8 mouse cellular contexts compared by ENCODE assay signal in the genomic region with DNA sequence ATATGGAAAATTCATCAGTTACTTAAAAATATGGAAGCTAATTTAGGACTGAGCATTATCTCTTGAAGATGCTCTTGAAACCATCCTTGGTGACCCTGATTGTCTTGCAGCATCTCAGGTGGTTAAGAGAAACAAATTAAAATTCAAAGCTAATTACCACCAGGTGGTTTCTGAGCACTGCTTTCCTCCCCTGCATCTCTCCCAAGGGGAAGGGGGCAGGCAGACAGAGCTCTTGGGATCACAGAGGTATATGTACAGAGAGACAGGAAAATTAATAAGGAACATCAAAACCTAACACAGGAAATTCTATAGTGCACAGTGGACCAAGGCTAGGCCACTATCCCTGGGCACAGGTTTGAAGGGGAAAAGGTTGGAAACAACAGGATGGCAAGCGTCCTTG. TPM values are rescaled to one million over a fixed set of nuclear protein-coding genes. Genes with fewer than 3 reads are reported as not detected.
DNase-seq lines count a peak whose midpoint lies in the region; TF ChIP-seq lines count a peak whose summit lies in the region.

No protein-coding gene starts in this region.

- no peaks in the 10 kb centered on the region for H3K36me3 ChIP-seq in hindbrain, embryonic 10.5 days
- no peaks in the 10 kb centered on the region for H3K36me3 ChIP-seq in macrophage (ENCODE audit: inconsistent target)

- peak overlapping the region; percentile 88 for H3K27ac ChIP-seq in layer of hippocampus, adult 2 months
- no peak overlapping the region for H3K27ac ChIP-seq in brown adipose tissue, adult 24 weeks (replicated peaks; ENCODE audit: low read depth, low read length)
- H3K27ac ChIP-seq in hindbrain, embryonic 10.5 days: peak overlapping the region; percentile 76
- H3K27ac ChIP-seq in macrophage: peak overlapping the region; percentile 42; the same call in 1 of the 2 replicates

- TF ChIP-seq CTCF in layer of hippocampus, adult 2 months (conservative IDR thresholded peaks at IDR 0.05): no peak

- DNase-seq in layer of hippocampus, adult 2 months (ENCODE audit: low spot score in 2 of 2): no peak
- DNase-seq in layer of hippocampus, adult 11-12 months (ENCODE audit: low spot score): no peak
- peak; percentile 2 for DNase-seq in hindbrain, embryonic 10.5 days (ENCODE audit: low spot score)
- DNase-seq in right cerebral cortex, postnatal 36 days (ENCODE audit: low spot score in 2 of 2): no peak
- no peak for DNase-seq in left cerebral cortex, postnatal 10 days (ENCODE audit: extremely low spot score in 1 of 2, low spot score in 2 of 2)
- DNase-seq in lung, postnatal 10 days: no peak

- H3K79me2 ChIP-seq in macrophage (ENCODE audit: inconsistent target): peaks cover 11% of the 10 kb centered on the region; the same call in 1 of the 2 replicates

- no peaks in the 10 kb centered on the region; the same call in 1 of the 2 replicates for H3K4me1 ChIP-seq in brown adipose tissue, adult 24 weeks (ENCODE audit: control insufficient read depth, insufficient read depth, insufficient read length, low read length)
- peaks cover 10% of the 10 kb centered on the region for H3K4me1 ChIP-seq in hindbrain, embryonic 10.5 days (replicated peaks)

- peak overlapping the region; percentile 81 for H3K4me3 ChIP-seq in layer of hippocampus, adult 2 months
- peak overlapping the region; percentile 86 for H3K4me3 ChIP-seq in brown adipose tissue, adult 24 weeks (ENCODE audit: insufficient read depth, low read depth, low read length)
- H3K4me3 ChIP-seq in hindbrain, embryonic 10.5 days: peak overlapping the region; percentile 64
- peak overlapping the region; percentile 56 for H3K4me3 ChIP-seq in macrophage (ENCODE audit: inconsistent target)

- H3K9me3 ChIP-seq in hindbrain, embryonic 10.5 days: no peaks in the 10 kb centered on the region

- no peaks in the 10 kb centered on the region for H3K27me3 ChIP-seq in hindbrain, embryonic 10.5 days (ENCODE audit: insufficient read depth, poor library complexity, severe bottlenecking)

- intact Hi-C loops in left cerebral cortex, postnatal 10 days (cut with DNase I): no loop called here

- WGBS in hindbrain, embryonic 10.5 days: 75% methylated on average over 1 of the region's 1 CpGs
- WGBS in macrophage (ENCODE audit: missing documents): 67% methylated on average over 1 of the region's 1 CpGs

RNA-seq across cellular contexts. Expression of a gene that starts 0.5 kb away (rescaled TPM):
- 1 to 10 TPM; 3.2 to 4.9 TPM for total RNA-seq in layer of hippocampus, adult 2 months (2021)
- 1.8 and 4.7 TPM in 2 replicates for polyA plus RNA-seq in brown adipose tissue, adult 24 weeks (2012; ENCODE audit: insufficient read depth, insufficient read length, missing spikeins)
- polyA plus RNA-seq in hindbrain, embryonic 10.5 days (2016; fragmentation: Nextera tagmentation; extraction: Ambion mirVana): 1.1 and 1.5 TPM in 2 replicates
- total RNA-seq in macrophage (2018; cell fraction: chromatin; rRNA removed): 10 to 100 TPM in 17 of 26 experiments, 1 to 10 TPM in 9; 2.5 to 24.7 (median 13.9) TPM
- total RNA-seq in macrophage (2018; cell fraction: cytosol; rRNA removed): 1 to 10 TPM in 23 of 26 experiments, under 1 TPM in 3; 0.70 to 4.4 (median 2.7) TPM
- 10 to 100 TPM in 11 of 26 experiments, 1 to 10 TPM in 15; 2.5 to 28.1 (median 9.4) TPM for total RNA-seq in macrophage (2018; cell fraction: nucleus; rRNA removed)
- polyA plus RNA-seq in macrophage (2018): 2.8 to 5.1 TPM (median 3.8 TPM) in 3 replicates
- 1 to 10 TPM; 2.3 to 2.5 TPM for total RNA-seq in left cerebral cortex, postnatal 10 days (2021)

RNA-seq across cellular contexts. Expression of a gene that starts 26.6 kb away (rescaled TPM):
- total RNA-seq in layer of hippocampus, adult 2 months (2021): 1 to 10 TPM; 4.0 to 6.5 TPM
- not detected in 2 replicates for polyA plus RNA-seq in brown adipose tissue, adult 24 weeks (2012; ENCODE audit: insufficient read depth, insufficient read length, missing spikeins)
- 0.27 and 0.52 TPM in 2 replicates for polyA plus RNA-seq in hindbrain, embryonic 10.5 days (2016; fragmentation: Nextera tagmentation; extraction: Ambion mirVana)
- total RNA-seq in macrophage (2018; cell fraction: chromatin; rRNA removed): 1 to 10 TPM in 21 of 26 experiments, under 1 TPM in 3, not detected in 2; 0.67 to 9.1 (median 2.6) TPM
- total RNA-seq in macrophage (2018; cell fraction: cytosol; rRNA removed): under 1 TPM in 11 of 26 experiments, not detected in 15; 0.10 to 0.58 (median 0.22) TPM
- 1 to 10 TPM in 18 of 26 experiments, under 1 TPM in 7, not detected in 1; 0.51 to 6.6 (median 1.9) TPM for total RNA-seq in macrophage (2018; cell fraction: nucleus; rRNA removed)
- polyA plus RNA-seq in macrophage (2018): not detected in 3 replicates
- total RNA-seq in left cerebral cortex, postnatal 10 days (2021): 1 to 10 TPM; 3.2 to 3.6 TPM

RNA-seq across cellular contexts. Expression of a gene that starts 27.5 kb away (rescaled TPM):
- under 1 TPM; 0.81 to 0.82 TPM for total RNA-seq in layer of hippocampus, adult 2 months (2021)
- not detected in 2 replicates for polyA plus RNA-seq in brown adipose tissue, adult 24 weeks (2012; ENCODE audit: insufficient read depth, insufficient read length, missing spikeins)
- polyA plus RNA-seq in hindbrain, embryonic 10.5 days (2016; fragmentation: Nextera tagmentation; extraction: Ambion mirVana): not detected in 2 replicates
- 1 to 10 TPM in 3 of 26 experiments, not detected in 23; 2.2 to 3.6 (median 2.3) TPM for total RNA-seq in macrophage (2018; cell fraction: chromatin; rRNA removed)
- total RNA-seq in macrophage (2018; cell fraction: cytosol; rRNA removed): 1 to 10 TPM in 2 of 26 experiments, under 1 TPM in 1, not detected in 23; 0.45 to 1.3 (median 1.1) TPM
- total RNA-seq in macrophage (2018; cell fraction: nucleus; rRNA removed): 1 to 10 TPM in 1 of 26 experiments, not detected in 25; 1.6 TPM
- polyA plus RNA-seq in macrophage (2018): not detected in 3 replicates
- not detected for total RNA-seq in left cerebral cortex, postnatal 10 days (2021)

RNA-seq across cellular contexts. Expression of a gene that starts 27.5 kb away (rescaled TPM):
- 1 to 10 TPM; 1.0 to 1.2 TPM for total RNA-seq in layer of hippocampus, adult 2 months (2021)
- 1.1 and 1.3 TPM in 2 replicates for polyA plus RNA-seq in brown adipose tissue, adult 24 weeks (2012; ENCODE audit: insufficient read depth, insufficient read length, missing spikeins)
- 0.68 and 0.69 TPM in 2 replicates for polyA plus RNA-seq in hindbrain, embryonic 10.5 days (2016; fragmentation: Nextera tagmentation; extraction: Ambion mirVana)
- total RNA-seq in macrophage (2018; cell fraction: chromatin; rRNA removed): 10 to 100 TPM in 12 of 26 experiments, 1 to 10 TPM in 14; 1.6 to 24.8 (median 9.6) TPM
- 1 to 10 TPM; 1.5 to 7.3 (median 4.7) TPM for total RNA-seq in macrophage (2018; cell fraction: cytosol; rRNA removed)
- 10 to 100 TPM in 8 of 26 experiments, 1 to 10 TPM in 18; 2.8 to 20.4 (median 7.4) TPM for total RNA-seq in macrophage (2018; cell fraction: nucleus; rRNA removed)
- polyA plus RNA-seq in macrophage (2018): 2.7 to 4.7 TPM (median 4.4 TPM) in 3 replicates
- total RNA-seq in left cerebral cortex, postnatal 10 days (2021): under 1 TPM; 0.63 to 0.64 TPM

RNA-seq across cellular contexts. Expression of a gene that starts 42.7 kb away (rescaled TPM):
- total RNA-seq in layer of hippocampus, adult 2 months (2021): under 1 TPM in 1 of 2 experiments, not detected in 1; 0.72 TPM
- polyA plus RNA-seq in brown adipose tissue, adult 24 weeks (2012; ENCODE audit: insufficient read depth, insufficient read length, missing spikeins): 3.7 TPM in 1 of 2 replicates, not detected in the other
- polyA plus RNA-seq in hindbrain, embryonic 10.5 days (2016; fragmentation: Nextera tagmentation; extraction: Ambion mirVana): not detected in 2 replicates
- total RNA-seq in macrophage (2018; cell fraction: chromatin; rRNA removed): 1 to 10 TPM in 23 of 26 experiments, not detected in 3; 1.3 to 7.7 (median 3.7) TPM
- 1 to 10 TPM in 10 of 26 experiments, under 1 TPM in 15, not detected in 1; 0.24 to 1.5 (median 0.76) TPM for total RNA-seq in macrophage (2018; cell fraction: cytosol; rRNA removed)
- total RNA-seq in macrophage (2018; cell fraction: nucleus; rRNA removed): 1 to 10 TPM in 24 of 26 experiments, not detected in 2; 1.1 to 9.1 (median 3.0) TPM
- polyA plus RNA-seq in macrophage (2018): 0.44 to 0.63 TPM in 2 of 3 replicates, not detected in the other
- total RNA-seq in left cerebral cortex, postnatal 10 days (2021): not detected
